Mouse (Mus musculus) 3T3-L1 (cell line): ENCODE data around the gene Vezt.

Experiments
- DNase-seq: peaks from one replicate; pipeline ENCODE4 v3.0.0-alpha.2; 2015; ENCODE audit warnings: low read depth, low spot score

Vezt gene

GRCm38 (mm10) chr10:93950991-93951390 lies 84.6 kb downstream of the Vezt start:
- DNase-seq: no peak

- no peak for DNase-seq
Measured at GRCm38 (mm10) chr10:93949921-93950320, 85.7 kb downstream of the Vezt start.

GRCm38 (mm10) chr10:93945843-93946499 lies 89.6 kb downstream of the Vezt start:
- peak; percentile 57 for DNase-seq

- peak; percentile 54 for DNase-seq
Measured at GRCm38 (mm10) chr10:93945364-93945763, 90.3 kb downstream of the Vezt start.

GRCm38 (mm10) chr10:93944241-93944640 lies 91.4 kb downstream of the Vezt start:
- peak; percentile 88 for DNase-seq

GRCm38 (mm10) chr10:93940279-93940678 lies 95.3 kb downstream of the Vezt start:
- DNase-seq: peak; percentile 22

GRCm38 (mm10) chr10:93939676-93940075 lies 95.9 kb downstream of the Vezt start:
- no peak for DNase-seq

- DNase-seq: no peak
Measured at GRCm38 (mm10) chr10:93938844-93939271, 96.8 kb downstream of the Vezt start.

- peak; percentile 86 for DNase-seq
Measured at GRCm38 (mm10) chr10:93933980-93934379, 101.6 kb downstream of the Vezt start.

- no peak for DNase-seq
Measured at GRCm38 (mm10) chr10:93932861-93933260, 102.8 kb downstream of the Vezt start.

GRCm38 (mm10) chr10:93932020-93932419 lies 103.6 kb downstream of the Vezt start:
- DNase-seq: no peak

GRCm38 (mm10) chr10:93931431-93931830 lies 104.2 kb downstream of the Vezt start:
- DNase-seq: no peak

GRCm38 (mm10) chr10:93930236-93930824 lies 105.3 kb downstream of the Vezt start:
- DNase-seq: no peak

- no peak for DNase-seq
Measured at GRCm38 (mm10) chr10:93924666-93925065, 111.0 kb downstream of the Vezt start.

- DNase-seq: no peak
Measured at GRCm38 (mm10) chr10:93921160-93921559, 114.5 kb downstream of the Vezt start.

GRCm38 (mm10) chr10:93919227-93919626 lies 116.4 kb downstream of the Vezt start:
- peak; percentile 66 for DNase-seq

GRCm38 (mm10) chr10:93918701-93919100 lies 116.9 kb downstream of the Vezt start:
- peak; percentile 47 for DNase-seq

GRCm38 (mm10) chr10:93918087-93918486 lies 117.5 kb downstream of the Vezt start:
- DNase-seq: no peak

GRCm38 (mm10) chr10:93916778-93917177 lies 118.8 kb downstream of the Vezt start:
- no peak for DNase-seq

GRCm38 (mm10) chr10:93915531-93916275 lies 119.9 kb downstream of the Vezt start:
- no peak for DNase-seq

GRCm38 (mm10) chr10:93913525-93913924 lies 122.1 kb downstream of the Vezt start:
- DNase-seq: no peak

GRCm38 (mm10) chr10:93912917-93913316 lies 122.7 kb downstream of the Vezt start:
- no peak for DNase-seq
